Mouse (Mus musculus) thymus, postnatal 10 days (tissue): ENCODE data around the gene Olfr97.
"Not testable (repeated sequence)": the region's sequence is repeated elsewhere in the genome, so short reads cannot be mapped to it uniquely, and the experiment has no call there.

ENCODE experiments used
- DNase-seq, 2 experiments: peaks; one replicate each; pipeline ENCODE4 v3.0.0; 2021; ENCODE audit warnings: low spot score in 2 of 2

The Olfr97 gene

DNA sequence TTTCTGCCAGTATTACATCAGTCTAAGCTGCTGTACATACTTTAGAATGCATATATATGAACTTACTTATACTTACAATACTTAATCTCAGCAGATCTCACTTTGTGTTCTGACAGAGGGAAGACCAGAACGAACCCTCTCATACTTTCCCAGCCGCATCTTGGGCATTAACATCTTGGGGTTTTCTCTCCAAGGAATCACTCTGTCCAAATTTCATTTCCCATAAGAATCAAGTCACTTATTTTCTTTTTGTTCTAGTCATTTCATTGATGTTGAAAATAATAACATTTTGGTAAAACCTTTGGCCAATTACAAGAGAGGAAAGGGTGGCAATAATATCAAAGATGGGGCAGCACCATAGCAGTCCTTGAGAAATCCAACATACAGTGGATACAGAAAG is at the start of gene Olfr97:
Olfr97 (minus strand) TSS at position 101 of the 400 bp plus-strand sequence.
- DNase-seq = not testable (repeated sequence)

GRCm38 (mm10) chr17:37283360-37283759 is 46.2 kb upstream of the Olfr97 start, which contains the start of gene Olfr99:
Gene Olfr99, minus strand, starts transcription at chr17:37283460.
- DNase-seq = no peak

- DNase-seq = no peak
Observed at GRCm38 (mm10) chr17:37280331-37280730, 43.2 kb upstream of the Olfr97 start.

- DNase-seq = no peak
Observed at GRCm38 (mm10) chr17:37276573-37276972, 39.4 kb upstream of the Olfr97 start.

DNA sequence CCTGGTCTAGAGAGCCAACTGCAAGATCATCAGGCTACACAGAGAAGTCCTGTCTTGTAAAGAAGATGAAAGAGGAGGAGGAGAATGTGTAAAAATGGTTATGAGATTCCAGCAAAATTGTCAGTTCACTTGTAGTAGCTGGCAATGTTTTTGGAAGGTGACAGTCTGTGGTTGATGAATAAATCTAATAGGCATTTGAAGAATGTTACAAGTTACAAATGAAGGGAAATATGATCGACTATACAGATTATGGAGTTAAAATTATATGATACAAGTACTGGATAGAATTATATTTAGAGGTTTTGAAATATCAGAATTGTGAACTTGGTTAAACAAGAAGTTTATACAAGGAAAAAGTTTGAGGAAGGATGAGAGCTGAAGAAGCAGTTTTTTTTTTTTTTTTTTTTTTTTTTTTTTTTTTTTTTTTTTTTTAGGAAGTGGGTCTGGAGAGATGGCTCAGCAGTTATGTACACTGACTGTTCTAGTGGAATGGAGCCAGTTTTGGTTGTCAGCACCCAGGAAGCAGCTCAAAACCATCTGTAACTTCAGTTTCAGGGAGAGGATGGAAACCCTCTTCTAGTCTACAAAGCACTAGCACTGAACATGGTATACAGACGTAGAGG is 38.6 kb upstream of the Olfr97 start:
- no peak for DNase-seq

DNA sequence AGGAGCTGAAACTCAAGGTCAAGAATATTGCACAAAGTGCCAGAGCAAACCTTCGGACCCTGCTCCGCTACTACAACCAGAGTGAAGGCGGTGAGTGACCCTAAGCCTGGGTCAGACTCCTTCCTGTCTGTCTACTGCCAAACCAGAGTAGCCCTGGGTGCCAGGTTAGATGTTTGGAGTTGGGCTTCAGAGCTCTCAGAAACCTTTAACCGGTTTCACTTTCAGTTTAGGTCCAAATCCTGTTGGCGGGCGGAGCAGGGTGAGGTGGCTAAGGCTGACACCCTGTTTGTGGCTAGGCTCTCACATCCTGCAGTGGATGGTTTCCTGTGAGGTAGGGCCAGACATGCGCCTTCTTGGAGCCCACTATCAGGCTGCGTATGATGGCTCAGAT is 33.6 kb upstream of the Olfr97 start:
- DNase-seq = peak; percentile 57 to 59

DNA sequence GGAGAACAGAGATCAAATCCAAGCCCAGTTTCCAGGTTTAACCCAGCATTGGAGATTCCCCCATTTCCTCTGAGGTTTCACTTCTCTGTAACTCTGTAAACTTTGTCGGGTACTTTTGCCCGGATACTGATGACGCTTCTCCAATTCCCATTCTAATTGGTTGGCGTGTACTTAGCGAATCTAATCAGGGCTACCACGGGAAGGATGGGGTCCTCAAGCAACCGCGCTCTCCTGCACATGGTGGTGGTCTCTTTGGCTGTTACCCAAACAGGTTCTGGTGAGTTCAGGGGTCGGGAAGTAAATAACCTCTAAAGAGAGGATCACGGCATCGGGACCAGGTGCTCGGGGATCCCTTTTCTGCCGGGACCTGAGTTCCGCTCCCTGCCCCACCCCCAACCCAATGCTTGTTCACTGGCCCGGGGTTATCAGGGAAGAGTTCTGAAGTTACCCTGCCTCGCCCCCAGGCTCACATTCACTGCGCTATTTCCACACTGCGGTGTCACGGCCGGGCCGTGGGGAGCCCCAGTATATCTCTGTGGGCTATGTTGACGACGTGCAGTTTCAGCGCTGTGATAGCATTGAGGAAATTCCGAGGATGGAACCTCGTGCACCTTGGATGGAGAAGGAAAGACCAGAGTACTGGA is 33.0 kb upstream of the Olfr97 start, which contains the start of gene H2-M3:
H2-M3 (plus strand) TSS at position 163 of the 644 bp plus-strand sequence.
- DNase-seq = peak; percentile 85 to 91

DNA sequence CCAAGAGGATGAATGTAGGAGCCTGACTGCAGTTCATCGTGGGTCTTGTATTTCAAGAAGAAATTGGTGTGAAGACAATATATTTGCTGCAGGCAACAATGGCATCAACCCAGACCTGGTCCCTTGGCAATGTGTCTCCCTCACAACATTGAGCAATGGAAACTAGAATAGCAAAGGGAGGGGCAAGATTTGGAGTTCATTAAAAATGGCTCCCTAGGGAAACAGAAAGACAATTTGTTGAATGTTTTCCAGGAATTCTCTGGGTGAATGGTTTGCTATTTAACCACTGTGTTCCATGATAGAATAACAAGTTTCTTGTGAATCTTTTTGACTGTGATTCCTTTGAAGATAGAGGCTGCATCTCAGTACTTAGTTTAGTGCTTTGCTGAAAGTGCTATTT is 26.5 kb upstream of the Olfr97 start, which contains the start of gene Olfr98:
Olfr98 (minus strand) TSS at position 124 of the 400 bp plus-strand sequence.
- no peak for DNase-seq

GRCm38 (mm10) chr17:37250544-37250943 is 13.4 kb upstream of the Olfr97 start:
- peak in 1 of 2 experiments; percentile 15 for DNase-seq

DNA sequence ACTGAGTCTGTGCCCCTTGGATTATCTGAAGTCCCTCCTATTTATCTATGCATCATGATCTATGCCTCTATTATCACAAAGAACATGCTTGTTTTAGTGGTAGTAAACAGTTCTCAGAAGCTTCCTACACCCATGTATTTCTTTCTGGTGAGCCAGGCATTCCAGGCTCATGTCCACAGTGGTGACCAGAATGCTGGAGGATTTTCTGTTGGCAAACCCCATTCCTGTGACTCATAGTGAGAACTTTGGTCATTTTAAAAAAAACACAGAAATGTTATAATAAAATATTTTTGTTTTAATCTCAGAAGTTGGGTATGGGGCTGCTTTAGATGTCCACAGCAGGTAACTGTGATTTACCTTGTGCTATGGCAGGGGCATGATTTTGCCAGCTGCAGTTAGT is 12.3 kb upstream of the Olfr97 start:
- no peak for DNase-seq

DNA sequence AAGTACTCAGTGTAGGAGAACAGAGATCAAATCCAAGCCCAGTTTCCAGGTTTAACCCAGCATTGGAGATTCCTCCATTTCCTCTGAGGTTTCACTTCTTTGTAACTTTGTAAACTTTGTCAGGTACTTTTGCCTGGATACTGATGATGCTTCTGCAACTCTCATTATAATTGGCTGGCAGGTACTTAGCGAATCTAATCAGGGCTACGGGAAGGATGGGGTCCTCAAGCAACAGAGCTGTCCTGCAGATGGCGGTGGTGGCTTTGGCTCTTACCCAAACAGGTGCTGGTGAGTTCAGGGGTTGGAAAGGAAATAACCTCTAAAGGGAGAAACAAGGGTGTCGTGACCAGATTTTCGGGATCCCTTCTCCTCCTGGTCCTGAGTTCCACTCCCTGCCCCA is 9.6 kb upstream of the Olfr97 start:
- peak; percentile 29 to 58 for DNase-seq

DNA sequence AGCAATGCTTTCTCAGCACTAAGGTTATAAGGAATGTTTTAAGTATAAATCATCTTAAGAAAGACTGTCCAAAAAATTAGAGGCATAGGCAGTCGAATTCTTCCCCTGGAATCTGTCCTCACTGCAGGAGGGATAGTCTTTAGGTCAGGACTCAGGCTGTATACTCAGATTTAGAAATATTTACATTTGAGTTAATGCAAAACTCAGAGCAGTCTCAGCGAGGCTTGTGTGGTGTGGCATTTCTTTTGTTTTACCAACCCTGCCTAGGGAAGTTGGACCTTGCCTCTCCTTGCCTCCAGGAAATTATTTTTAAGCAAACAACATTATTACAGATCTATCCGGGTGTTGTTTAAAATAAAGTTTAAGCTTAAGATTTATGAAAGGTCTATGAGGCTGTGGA is 5.1 kb upstream of the Olfr97 start:
- DNase-seq = no peak

GRCm38 (mm10) chr17:37221879-37222278 is 15.3 kb downstream of the Olfr97 start:
- DNase-seq = no peak

GRCm38 (mm10) chr17:37219846-37220245 is 17.3 kb downstream of the Olfr97 start, which contains the start of gene Olfr96:
Gene Olfr96, plus strand, starts transcription at chr17:37220146.
- DNase-seq = no peak

DNA sequence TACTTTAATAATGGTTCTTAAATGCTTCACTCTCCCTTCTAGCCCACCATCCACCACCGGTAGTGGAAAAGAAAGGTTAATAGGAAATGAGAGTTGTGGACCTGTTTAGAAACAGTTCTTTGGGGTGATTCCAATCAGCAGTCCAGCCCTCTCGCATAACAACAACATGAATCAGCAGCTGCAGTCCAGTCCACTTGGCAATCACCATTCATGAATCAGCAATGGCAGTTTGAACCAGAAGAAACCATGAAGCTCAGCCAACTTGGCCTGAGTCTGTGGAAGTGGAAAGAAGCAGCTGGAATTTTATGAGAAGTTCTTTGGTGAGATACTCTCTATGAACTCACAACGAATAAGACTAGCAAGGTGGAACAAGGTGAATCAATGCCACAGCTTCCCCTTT is 18.6 kb downstream of the Olfr97 start:
- no peak for DNase-seq

GRCm38 (mm10) chr17:37213018-37213417 is 24.1 kb downstream of the Olfr97 start, which contains the start of gene Olfr95:
Gene Olfr95, minus strand, starts transcription at chr17:37213118.
- DNase-seq = no peak

GRCm38 (mm10) chr17:37210884-37211768 is 26.0 kb downstream of the Olfr97 start:
- DNase-seq = no peak

GRCm38 (mm10) chr17:37203917-37204236 is 33.3 kb downstream of the Olfr97 start:
- DNase-seq = no peak

DNA sequence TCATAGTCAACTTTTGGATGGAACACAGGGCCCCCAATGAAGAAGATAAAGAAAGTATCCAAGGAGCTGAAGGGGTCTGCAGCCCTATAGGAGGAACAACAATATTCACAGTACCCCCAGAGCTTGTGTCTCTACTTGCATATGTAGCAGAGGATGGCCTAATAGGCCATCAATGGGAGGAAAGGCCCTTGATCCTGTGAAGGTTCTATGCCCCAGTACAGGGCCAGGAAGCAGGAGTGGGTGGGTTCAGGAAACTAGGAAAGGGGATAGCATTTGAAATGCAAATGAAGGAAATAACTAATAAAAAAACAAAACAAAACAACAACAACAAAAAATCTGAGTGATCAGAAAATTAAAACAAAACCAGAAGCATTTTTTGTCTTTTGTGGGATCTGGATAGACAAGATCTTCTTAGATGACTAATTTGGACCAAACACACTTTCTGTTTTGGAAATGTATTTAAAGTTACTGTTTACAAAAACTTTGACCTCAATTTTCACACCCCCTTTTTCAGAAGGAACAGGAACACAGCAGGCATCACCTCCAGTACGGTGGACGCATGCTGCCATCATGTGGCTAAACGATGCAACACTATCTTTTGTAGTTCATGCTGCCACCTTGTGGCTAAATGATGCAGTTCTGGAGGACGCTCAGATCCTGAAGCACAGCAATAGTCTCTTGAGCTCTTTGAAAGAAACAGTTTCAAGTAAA is 33.8 kb downstream of the Olfr97 start:
- DNase-seq = peak; percentile 9 to 64

GRCm38 (mm10) chr17:37200894-37201293 is 36.2 kb downstream of the Olfr97 start, which contains the start of gene Olfr94:
Gene Olfr94, minus strand, starts transcription at chr17:37200994.
- no peak for DNase-seq
